Mouse (Mus musculus): ENCODE results near the gene Gm29776. TPM values are rescaled to one million over a fixed set of nuclear protein-coding genes. Genes with fewer than 3 reads are reported as not detected.
A peak's percentile ranks its signal among the peaks of the same experiment; 100 is the strongest.

Gene Gm29776
- total RNA-seq (2015) (0.12 TPM in 1 of 2 replicates, not detected in the other), total RNA-seq (2017) (not detected in 2 replicates)

DNA sequence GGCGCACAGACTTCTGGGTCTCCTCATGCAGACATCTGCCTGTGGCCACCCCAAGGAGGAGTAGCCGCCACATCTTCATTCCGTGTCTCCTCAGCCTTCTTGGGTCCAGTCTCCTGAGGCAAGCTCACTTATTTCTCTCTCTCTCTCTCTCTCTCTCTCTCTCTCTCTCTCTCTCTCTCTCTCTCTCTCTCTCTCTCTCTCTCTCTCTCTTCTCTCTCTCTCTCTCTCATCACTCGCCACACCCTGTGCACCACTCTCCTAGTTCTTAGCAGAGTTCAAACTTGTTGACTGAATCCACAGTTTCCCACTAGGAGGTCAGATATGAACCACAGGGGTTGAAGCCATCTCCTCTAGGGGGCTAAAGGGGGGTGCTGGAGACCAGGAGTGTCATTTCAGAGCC lies at the start of gene Gm29776:
Gene Gm29776 (minus strand): TSS at position 101 of the 400 bp plus-strand sequence.
- ATAC-seq (replicated peaks; ENCODE audit: poor library complexity) = no peak

DNA sequence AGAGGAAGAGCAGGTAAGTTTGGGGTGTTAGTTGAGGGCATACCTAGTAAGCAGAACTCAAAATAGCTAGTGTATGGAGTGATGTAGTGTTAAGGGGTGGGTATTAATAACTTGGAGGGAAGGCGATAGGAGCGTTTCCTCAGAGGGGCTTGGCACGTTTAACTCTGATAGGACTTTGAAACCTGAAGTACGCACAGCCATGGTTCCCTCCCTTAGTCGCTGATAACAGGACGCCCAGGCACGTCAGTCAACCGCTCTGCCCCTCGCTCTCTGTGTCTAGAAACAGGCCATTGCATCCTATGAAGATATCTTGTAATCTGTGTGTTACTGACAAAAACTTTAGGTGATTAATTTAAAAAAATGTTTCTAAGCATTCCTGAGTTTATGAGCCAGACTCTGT lies 47.4 kb upstream of the Gm29776 start:
- ATAC-seq (replicated peaks; ENCODE audit: poor library complexity) = peak; percentile 73

DNA sequence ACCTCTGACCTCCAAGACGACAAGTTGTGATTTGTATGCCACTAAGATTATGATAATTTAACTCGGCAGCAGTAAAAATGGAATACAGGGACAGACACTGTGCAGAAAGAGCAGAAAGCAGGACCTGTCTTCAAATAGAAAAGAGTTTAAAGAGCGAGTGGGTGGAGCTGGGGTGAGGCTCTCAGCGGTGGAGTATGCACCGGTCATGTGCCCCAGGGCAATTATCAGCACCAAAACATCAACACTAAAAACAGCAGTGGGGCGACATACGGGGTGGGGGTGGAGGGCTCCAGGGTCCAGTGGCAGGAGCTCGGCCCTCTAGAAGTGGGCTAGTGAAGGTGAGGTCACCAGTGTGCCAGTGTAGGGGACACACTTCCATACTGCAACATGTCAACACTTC lies 45.8 kb upstream of the Gm29776 start:
- ATAC-seq (replicated peaks; ENCODE audit: poor library complexity) = no peak

- no peak for ATAC-seq (replicated peaks; ENCODE audit: poor library complexity)
These were observed 43.7 kb upstream of the Gm29776 start for GRCm38 (mm10) chr14:54742375-54742774.

DNA sequence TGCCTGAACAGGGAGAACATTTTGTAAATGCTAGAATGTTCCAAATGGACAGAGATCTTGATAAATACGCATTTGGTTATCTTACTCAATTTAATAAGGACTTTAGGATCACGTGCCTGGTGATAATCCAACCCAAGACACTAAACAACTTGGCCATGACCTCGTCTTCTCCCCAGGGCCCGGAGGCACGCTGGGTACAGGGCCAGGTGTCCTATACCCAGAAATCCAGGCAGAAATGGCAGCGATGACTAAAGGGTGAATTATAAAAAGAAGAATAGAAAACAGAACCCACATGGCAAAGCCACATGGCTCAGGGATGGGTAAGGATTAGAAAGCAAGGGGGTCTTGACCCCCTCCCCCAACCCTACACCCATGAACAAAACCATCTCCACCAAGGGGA lies 43.1 kb upstream of the Gm29776 start:
- no peak for ATAC-seq (replicated peaks; ENCODE audit: poor library complexity)

- no peak for ATAC-seq (replicated peaks; ENCODE audit: poor library complexity)
These were observed 39.0 kb upstream of the Gm29776 start for GRCm38 (mm10) chr14:54737634-54738033.

DNA sequence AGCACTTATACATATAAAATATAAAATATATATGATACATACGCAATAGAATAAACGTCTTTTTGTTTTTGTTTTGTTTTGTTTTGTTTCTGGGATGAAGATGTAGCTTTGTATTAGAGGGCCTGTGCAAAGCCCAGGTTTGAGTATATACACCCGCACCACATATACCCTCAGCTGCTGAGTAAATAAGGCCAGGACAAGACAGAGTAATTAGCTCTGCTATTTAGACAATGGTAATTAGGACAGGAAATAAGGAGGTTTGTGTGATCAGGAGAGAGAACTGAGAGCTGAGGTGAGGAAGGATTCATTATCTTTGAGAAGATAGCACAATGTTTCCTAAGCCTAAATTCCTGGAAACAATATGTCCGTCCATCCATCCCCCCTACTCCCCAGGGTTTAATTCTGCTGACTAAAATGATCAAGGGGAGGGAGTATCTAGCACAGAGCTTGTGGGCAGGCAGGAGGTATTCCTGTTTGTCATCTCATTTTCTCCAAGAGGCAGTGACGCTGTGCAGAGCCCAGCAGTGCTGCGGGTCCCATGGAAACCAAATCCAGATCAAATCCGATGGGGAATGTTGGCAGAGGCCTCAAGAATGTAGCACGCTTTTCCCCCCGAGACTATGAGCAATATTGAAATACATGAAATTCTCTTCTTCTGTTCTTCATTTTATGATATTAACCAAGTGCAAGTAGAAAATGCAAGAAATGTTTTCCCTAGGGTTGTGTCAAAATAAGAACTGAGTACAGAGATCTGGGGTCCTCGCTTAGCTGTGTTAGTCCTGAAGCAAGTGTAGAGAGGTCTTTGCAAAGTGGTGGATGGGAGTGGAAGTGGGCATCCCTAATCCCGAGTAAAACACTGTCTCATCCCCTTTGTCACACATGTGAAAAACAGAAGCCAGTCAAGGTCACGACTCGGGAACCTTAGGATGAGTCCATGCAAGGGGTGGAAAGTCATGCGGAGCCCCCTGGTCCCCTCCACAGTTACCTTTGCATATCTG lies 38.2 kb upstream of the Gm29776 start:
- ATAC-seq (replicated peaks; ENCODE audit: poor library complexity) = no peak

DNA sequence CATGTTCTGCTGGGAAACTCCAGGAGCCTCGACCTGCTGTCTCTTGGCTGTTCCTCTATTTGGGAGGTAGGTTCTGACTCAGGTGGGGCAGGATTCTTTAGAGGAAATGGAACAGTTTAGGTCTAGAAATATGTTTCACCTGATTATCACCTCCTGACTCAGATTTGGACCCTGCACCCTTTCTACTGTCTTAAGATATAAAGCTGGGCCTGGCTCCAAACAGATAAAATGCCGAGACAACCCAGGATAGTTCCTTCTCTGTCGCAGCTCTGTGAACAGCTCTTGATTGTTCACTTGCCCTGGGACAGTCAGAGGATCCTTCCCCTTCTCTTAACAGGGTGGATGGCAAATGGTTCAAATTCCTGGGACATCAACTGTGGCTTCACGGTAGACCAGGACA lies 36.6 kb upstream of the Gm29776 start:
- 0 out of 2 replicates have a peak, but pooled peaks have one; percentile 23 for ATAC-seq (replicated peaks; ENCODE audit: poor library complexity)

DNA sequence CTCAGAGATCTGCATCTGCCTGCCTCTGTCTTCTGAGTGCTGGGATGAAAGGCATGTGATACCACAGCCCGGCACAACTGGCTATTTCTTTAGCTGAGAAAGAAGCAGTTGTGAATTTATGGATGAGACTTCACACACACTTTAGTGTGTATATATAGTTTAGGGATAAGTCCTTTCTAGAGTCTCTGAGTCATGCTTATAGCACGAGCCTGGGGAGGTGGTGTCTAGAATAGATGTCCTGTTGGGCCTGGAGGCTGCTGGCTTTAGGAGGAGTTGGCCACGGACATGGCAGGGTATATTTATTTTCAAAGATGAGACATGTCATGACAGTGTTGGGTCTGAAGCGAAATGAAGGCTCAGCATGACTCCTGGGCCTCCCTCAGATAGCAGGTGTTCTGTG lies 35.4 kb upstream of the Gm29776 start:
- no peak for ATAC-seq (replicated peaks; ENCODE audit: poor library complexity)

- no peak for ATAC-seq (replicated peaks; ENCODE audit: poor library complexity)
These were observed 33.6 kb upstream of the Gm29776 start for GRCm38 (mm10) chr14:54732206-54732605.

DNA sequence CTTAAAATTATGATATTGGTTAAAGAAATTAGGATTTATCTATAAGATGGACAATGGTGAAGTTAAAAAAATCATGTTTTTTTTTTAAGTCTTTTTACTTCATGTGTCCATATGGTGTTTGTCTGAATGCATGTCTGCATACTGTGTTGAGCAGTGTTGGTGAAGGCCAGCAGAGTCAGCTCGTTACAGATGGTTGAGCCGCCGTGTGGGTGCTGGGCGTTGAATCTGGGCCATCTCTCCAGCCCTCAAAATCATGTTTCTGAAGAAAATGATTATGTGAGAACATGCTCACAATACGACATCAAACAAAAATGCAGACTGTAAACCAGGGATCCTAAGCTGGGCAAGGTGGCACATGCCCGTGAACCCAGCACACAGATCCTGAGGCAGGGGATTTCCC lies 31.7 kb upstream of the Gm29776 start:
- no peak for ATAC-seq (replicated peaks; ENCODE audit: poor library complexity)

GRCm38 (mm10) chr14:54728823-54729653 lies 30.4 kb upstream of the Gm29776 start:
- no peak for ATAC-seq (replicated peaks; ENCODE audit: poor library complexity)

GRCm38 (mm10) chr14:54727565-54727964 lies 28.9 kb upstream of the Gm29776 start:
- ATAC-seq (replicated peaks; ENCODE audit: poor library complexity) = no peak

DNA sequence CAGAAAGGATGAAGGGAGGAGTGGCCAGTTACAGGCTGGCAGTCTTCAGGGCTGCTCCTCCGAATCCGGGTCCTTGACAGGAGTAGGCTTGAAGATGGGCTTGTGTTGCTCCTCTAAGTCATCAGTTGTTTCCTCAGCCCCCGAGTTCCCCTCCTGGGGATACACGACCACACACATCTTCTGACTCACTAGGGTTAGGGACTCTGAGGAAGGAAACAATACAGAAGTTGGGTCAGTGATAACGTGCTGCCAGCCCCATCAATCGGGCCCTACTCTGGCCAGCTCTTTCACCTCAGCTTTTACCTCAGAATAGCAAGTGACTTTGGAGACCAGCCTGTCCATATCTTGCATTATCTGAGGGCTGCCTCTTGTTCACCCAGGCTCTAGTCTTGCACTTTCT lies 25.4 kb upstream of the Gm29776 start:
- no peak for ATAC-seq (replicated peaks; ENCODE audit: poor library complexity)

DNA sequence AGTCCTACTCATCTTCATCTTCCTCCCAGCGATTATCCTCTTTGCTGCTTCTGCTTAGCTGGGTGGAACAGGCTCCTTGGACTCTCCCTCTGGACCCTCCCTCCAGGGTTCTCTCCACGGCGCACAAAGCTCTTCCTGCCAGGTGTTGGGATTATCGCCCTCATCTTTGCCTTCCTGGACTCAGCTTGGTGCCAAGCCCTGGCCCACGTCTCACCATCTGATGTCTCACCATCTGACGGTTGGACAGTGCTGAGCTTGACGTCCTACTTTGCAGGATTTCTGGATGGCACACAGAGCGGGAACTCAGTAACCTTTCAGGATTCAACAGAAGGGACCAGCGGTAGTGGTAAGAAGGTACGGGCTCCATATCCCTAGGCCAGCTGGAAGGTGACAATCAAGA lies 23.1 kb upstream of the Gm29776 start:
- ATAC-seq (replicated peaks; ENCODE audit: poor library complexity) = no peak

DNA sequence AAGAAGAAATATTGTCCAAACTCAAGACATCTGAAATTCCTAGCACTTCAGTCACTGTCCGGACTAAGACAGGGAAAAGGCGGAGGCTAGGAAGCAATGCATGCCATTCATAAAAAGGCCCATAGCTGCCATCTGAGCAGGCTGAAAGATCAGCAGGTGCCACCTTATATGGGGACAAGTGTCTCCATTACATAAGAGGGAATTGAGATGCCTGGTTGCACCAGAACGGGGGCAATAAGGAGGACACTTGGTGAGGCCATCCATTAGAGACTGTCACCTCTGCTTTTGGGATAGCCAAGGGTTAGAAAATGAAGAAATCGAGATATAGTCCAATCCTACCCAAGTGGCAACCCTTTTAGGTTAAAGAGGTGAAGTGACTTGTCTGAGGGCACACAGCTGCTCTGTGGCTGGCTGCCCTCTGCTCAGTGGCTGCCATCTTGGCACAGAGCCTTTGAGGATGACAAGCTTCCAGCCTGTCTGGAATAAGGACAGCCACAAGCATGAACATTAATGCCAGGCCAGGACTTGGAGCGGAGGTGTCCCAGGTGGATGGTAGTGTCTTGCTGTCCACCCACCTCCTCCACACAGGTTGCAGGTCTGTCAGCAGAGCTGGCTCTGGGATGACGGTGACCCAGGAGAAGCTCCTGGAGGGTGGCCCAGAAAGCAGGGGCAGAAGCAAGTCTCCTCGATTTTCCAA lies 22.2 kb upstream of the Gm29776 start:
- ATAC-seq (replicated peaks; ENCODE audit: poor library complexity) = no peak

GRCm38 (mm10) chr14:54720041-54720440 lies 21.4 kb upstream of the Gm29776 start:
- no peak for ATAC-seq (replicated peaks; ENCODE audit: poor library complexity)

GRCm38 (mm10) chr14:54715402-54715801 lies 16.8 kb upstream of the Gm29776 start:
- ATAC-seq (replicated peaks; ENCODE audit: poor library complexity) = no peak

- peak; percentile 45 for ATAC-seq (replicated peaks; ENCODE audit: poor library complexity)
These were observed 16.0 kb upstream of the Gm29776 start for GRCm38 (mm10) chr14:54714617-54715081.

GRCm38 (mm10) chr14:54714121-54714520 lies 15.5 kb upstream of the Gm29776 start:
- ATAC-seq (replicated peaks; ENCODE audit: poor library complexity) = peak; percentile 55

- ATAC-seq (replicated peaks; ENCODE audit: poor library complexity) = peak; percentile 41
These were observed 14.2 kb upstream of the Gm29776 start for GRCm38 (mm10) chr14:54712861-54713260.

All from megakaryocyte progenitor cell, adult 5-6 weeks (primary cell).